Mouse (Mus musculus) myocyte (in vitro differentiated cells): Measurements from ENCODE around the gene Tecpr1. TPM values are rescaled to one million over a fixed set of nuclear protein-coding genes. Genes with fewer than 3 reads are reported as not detected.

Experiments
- H3K27me3 ChIP-seq: one replicate; pipeline ENCODE4 v1.6.1; 2011; ENCODE audit not compliant: control insufficient read depth, insufficient read depth, insufficient read length
- H3K36me3 ChIP-seq: one replicate; pipeline ENCODE4 v1.6.1; 2011; ENCODE audit not compliant: control insufficient read depth, insufficient read depth
- H3K4me2 ChIP-seq: one replicate; pipeline ENCODE4 v1.6.1; 2011; ENCODE audit warnings: low read depth, control low read depth
- H3K4me3 ChIP-seq: one replicate; pipeline ENCODE4 v1.5.1; 2011; ENCODE audit warnings: mild to moderate bottlenecking, control low read depth, moderate library complexity
- H3K79me2 ChIP-seq: one replicate; pipeline ENCODE4 v1.6.1; 2011; ENCODE audit not compliant: control insufficient read depth, insufficient read depth
- H3ac ChIP-seq: one replicate; pipeline ENCODE4 v1.6.1; 2011; ENCODE audit not compliant: control insufficient read depth, insufficient read length
- CEBPB ChIP-seq: IDR thresholded peaks from 2 replicates; pipeline ENCODE4 v1.6.1; 2011; ENCODE audit warnings: mild to moderate bottlenecking, moderate library complexity; ENCODE audit not compliant: poor library complexity, insufficient read depth, severe bottlenecking
- E2F4 ChIP-seq: IDR thresholded peaks from one replicate; pipeline ENCODE4 v1.6.1; 2011; ENCODE audit warnings: mild to moderate bottlenecking, control low read depth, moderate library complexity; ENCODE audit not compliant: insufficient read depth
- MAX ChIP-seq: IDR thresholded peaks from one replicate; pipeline ENCODE4 v1.6.1; 2011; ENCODE audit warnings: low read depth, mild to moderate bottlenecking, control low read depth
- MYOD1 ChIP-seq, 3 experiments: IDR thresholded peaks; one replicate each; pipeline ENCODE4 v1.6.1; 2011; ENCODE audit warnings: control low read depth in 2 of 3, low read depth in 2 of 3, mild to moderate bottlenecking in 2 of 3, moderate library complexity in 1 of 3; ENCODE audit not compliant: insufficient read length in 2 of 3, control insufficient read depth in 1 of 3
- MYOG ChIP-seq, 3 experiments: IDR thresholded peaks; one replicate each; pipeline ENCODE4 v1.6.1; 2011; ENCODE audit warnings: control low read depth in 2 of 3, low read depth in 2 of 3, mild to moderate bottlenecking in 2 of 3; ENCODE audit not compliant: insufficient read length in 2 of 3, control insufficient read depth in 1 of 3, insufficient read depth in 1 of 3
- POLR2A ChIP-seq: IDR thresholded peaks from one replicate; pipeline ENCODE4 v1.6.1; 2011; ENCODE audit warnings: low read depth, mild to moderate bottlenecking, control low read depth, moderate library complexity; ENCODE audit not compliant: insufficient read length
- POLR2AphosphoS2 ChIP-seq: IDR thresholded peaks from one replicate; pipeline ENCODE4 v1.6.1; 2011; ENCODE audit warnings: low read depth, control low read depth; ENCODE audit not compliant: insufficient read length
- REST ChIP-seq: IDR thresholded peaks from one replicate; pipeline ENCODE4 v1.6.1; 2011; ENCODE audit warnings: mild to moderate bottlenecking, control low read depth, moderate library complexity; ENCODE audit not compliant: insufficient read depth, insufficient read length
- SRF ChIP-seq: IDR thresholded peaks from one replicate; pipeline ENCODE4 v1.6.1; 2011; ENCODE audit warnings: low read depth; ENCODE audit not compliant: control insufficient read depth, insufficient read length
- TCF12 ChIP-seq: IDR thresholded peaks from one replicate; pipeline ENCODE4 v1.6.1; 2011; ENCODE audit warnings: mild to moderate bottlenecking, control low read depth; ENCODE audit not compliant: poor library complexity, insufficient read depth, severe bottlenecking
- TCF3 ChIP-seq: IDR thresholded peaks from one replicate; pipeline ENCODE4 v1.6.1; 2011; ENCODE audit warnings: low read depth, control low read depth; ENCODE audit not compliant: insufficient read length
- USF1 ChIP-seq: IDR thresholded peaks from one replicate; pipeline ENCODE4 v1.6.1; 2011; ENCODE audit warnings: low read depth, mild to moderate bottlenecking, control low read depth, moderate library complexity
- polyA plus RNA-seq: library from polyadenylated mRNA; unstranded; fragments of >200 nt; fragmentation: generic; extraction: Trizol; gene quantifications from one replicate; pipeline ENCODE4 v1.2.1, GENCODE M21; 2012; ENCODE audit warnings: missing spikeins

Gene Tecpr1
- polyA plus RNA-seq, 1 experiment: 19.2 TPM

GRCm38 (mm10) chr5:144253212-144253611, 29.8 kb upstream of the Tecpr1 start:
- Histone ChIP-seq H3K36me3 (no peaks in the 10 kb centered on the region), H3K27me3 (no peaks in the 10 kb centered on the region), H3K4me2 (no peak overlapping the region), H3ac (no peak overlapping the region), H3K79me2 (peaks cover 27% of the 10 kb centered on the region), H3K4me3 (no peak overlapping the region)
- TF ChIP-seq TCF12: no peak
- TF ChIP-seq SRF: no peak
- no peak for TF ChIP-seq REST
- TF ChIP-seq POLR2A: no peak
- no peak for TF ChIP-seq E2F4
- TF ChIP-seq MYOD1 (IDR thresholded peaks at IDR 0.05; ENCODE audit: control insufficient read depth in 1 of 3, insufficient read length in 2 of 3, low read depth in 2 of 3): no peak
- no peak for TF ChIP-seq USF1
- no peak for TF ChIP-seq CEBPB
- no peak for TF ChIP-seq POLR2AphosphoS2
- no peak for TF ChIP-seq MAX
- no peak for TF ChIP-seq TCF3
- no peak for TF ChIP-seq MYOG (IDR thresholded peaks at IDR 0.05; ENCODE audit: control insufficient read depth in 1 of 3, insufficient read depth in 1 of 3, insufficient read length in 2 of 3, low read depth in 2 of 3)

- no peak overlapping the region for H3ac ChIP-seq
- no peak overlapping the region for H3K4me3 ChIP-seq
- TF ChIP-seq POLR2AphosphoS2 (no peak), USF1 (no peak)
- peaks cover 15% of the 10 kb centered on the region for H3K79me2 ChIP-seq
- no peaks in the 10 kb centered on the region for H3K27me3 ChIP-seq
- no peak overlapping the region for H3K4me2 ChIP-seq
- no peaks in the 10 kb centered on the region for H3K36me3 ChIP-seq
Measured at GRCm38 (mm10) chr5:144251876-144252577, 28.6 kb upstream of the Tecpr1 start.

GRCm38 (mm10) chr5:144249871-144250270, 26.5 kb upstream of the Tecpr1 start:
- no peak overlapping the region for H3K4me2 ChIP-seq
- no peaks in the 10 kb centered on the region for H3K79me2 ChIP-seq
- H3ac ChIP-seq: no peak overlapping the region
- H3K36me3 ChIP-seq: no peaks in the 10 kb centered on the region
- TF ChIP-seq MYOD1 (IDR thresholded peaks at IDR 0.05; ENCODE audit: control insufficient read depth in 1 of 3, insufficient read length in 2 of 3, low read depth in 2 of 3) (no peak), CEBPB (no peak), USF1 (no peak), TCF12 (no peak), TCF3 (no peak), POLR2A (no peak)
- H3K4me3 ChIP-seq: no peak overlapping the region
- no peaks in the 10 kb centered on the region for H3K27me3 ChIP-seq

GRCm38 (mm10) chr5:144247906-144248585, 24.6 kb upstream of the Tecpr1 start:
- Histone ChIP-seq H3ac (no peak overlapping the region), H3K79me2 (no peaks in the 10 kb centered on the region), H3K4me2 (no peak overlapping the region), H3K4me3 (no peak overlapping the region), H3K36me3 (no peaks in the 10 kb centered on the region), H3K27me3 (no peaks in the 10 kb centered on the region)
- no peak for TF ChIP-seq MYOD1 (IDR thresholded peaks at IDR 0.05; ENCODE audit: control insufficient read depth in 1 of 3, insufficient read length in 2 of 3, low read depth in 2 of 3)

GRCm38 (mm10) chr5:144247307-144247706, 23.9 kb upstream of the Tecpr1 start:
- Histone ChIP-seq H3K79me2 (no peaks in the 10 kb centered on the region), H3ac (no peak overlapping the region), H3K4me2 (no peak overlapping the region), H3K36me3 (no peaks in the 10 kb centered on the region), H3K4me3 (no peak overlapping the region), H3K27me3 (no peaks in the 10 kb centered on the region)
- no peak for TF ChIP-seq MYOG (IDR thresholded peaks at IDR 0.05; ENCODE audit: control insufficient read depth in 1 of 3, insufficient read depth in 1 of 3, insufficient read length in 2 of 3, low read depth in 2 of 3)
- TF ChIP-seq POLR2AphosphoS2: no peak
- TF ChIP-seq USF1: no peak
- no peak for TF ChIP-seq SRF
- TF ChIP-seq E2F4: no peak
- no peak for TF ChIP-seq REST
- no peak for TF ChIP-seq MYOD1 (IDR thresholded peaks at IDR 0.05; ENCODE audit: control insufficient read depth in 1 of 3, insufficient read length in 2 of 3, low read depth in 2 of 3)
- TF ChIP-seq CEBPB: no peak
- no peak for TF ChIP-seq POLR2A
- no peak for TF ChIP-seq TCF3
- no peak for TF ChIP-seq MAX
- TF ChIP-seq TCF12: no peak
